Mouse (Mus musculus) spleen, adult 12 weeks (tissue): ENCODE data around the gene Gm10271.

ENCODE experiments used
- DNase-seq: peaks from one replicate; pipeline ENCODE4 v3.0.0; 2022; ENCODE audit warnings: low spot score

Gene Gm10271

DNA sequence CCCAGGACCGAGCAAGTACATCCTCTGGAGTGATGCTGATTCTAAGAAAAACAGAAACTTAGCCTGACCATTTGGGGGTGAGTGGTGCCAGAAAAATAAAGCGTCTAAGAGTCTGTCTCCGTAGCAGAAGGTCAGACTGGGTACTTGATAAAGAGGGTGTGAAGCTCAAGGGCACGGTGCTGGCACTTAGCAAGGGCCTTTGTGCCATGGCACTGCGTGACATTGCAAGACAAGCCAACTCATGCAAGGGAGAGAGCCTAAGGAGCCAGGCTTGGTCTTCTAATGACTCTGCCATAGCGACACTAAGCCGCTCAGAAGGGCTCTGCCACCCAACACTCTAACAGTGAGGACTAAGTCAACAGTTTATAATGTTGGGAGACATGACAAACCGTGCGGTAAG lies 6.4 kb upstream of the Gm10271 start:
- DNase-seq, result no peak

- no peak for DNase-seq
Measured at GRCm38 (mm10) chr10:116977858-116978257, 5.4 kb upstream of the Gm10271 start.

GRCm38 (mm10) chr10:116977455-116977854 lies 5.0 kb upstream of the Gm10271 start:
- no peak for DNase-seq

DNA sequence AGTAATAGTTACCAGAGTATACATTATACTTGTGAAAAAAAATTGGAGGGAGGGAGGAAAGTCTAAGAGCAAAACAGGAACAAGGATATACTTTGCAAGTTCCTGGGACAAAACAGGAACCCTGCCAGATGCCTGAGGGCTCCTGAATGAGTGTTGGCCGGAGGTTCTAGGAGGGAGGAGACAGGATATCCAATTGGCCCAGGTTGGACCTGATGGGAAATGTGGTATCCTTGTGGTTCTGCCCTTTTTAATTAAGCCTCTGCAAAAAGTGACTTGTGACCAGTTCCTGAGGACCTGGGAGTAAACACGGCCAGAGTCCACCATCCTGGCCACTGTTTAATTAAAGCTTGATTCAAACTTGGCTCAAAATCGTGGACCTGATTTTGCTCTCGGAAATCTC lies 3.7 kb downstream of the Gm10271 start:
- no peak for DNase-seq

DNA sequence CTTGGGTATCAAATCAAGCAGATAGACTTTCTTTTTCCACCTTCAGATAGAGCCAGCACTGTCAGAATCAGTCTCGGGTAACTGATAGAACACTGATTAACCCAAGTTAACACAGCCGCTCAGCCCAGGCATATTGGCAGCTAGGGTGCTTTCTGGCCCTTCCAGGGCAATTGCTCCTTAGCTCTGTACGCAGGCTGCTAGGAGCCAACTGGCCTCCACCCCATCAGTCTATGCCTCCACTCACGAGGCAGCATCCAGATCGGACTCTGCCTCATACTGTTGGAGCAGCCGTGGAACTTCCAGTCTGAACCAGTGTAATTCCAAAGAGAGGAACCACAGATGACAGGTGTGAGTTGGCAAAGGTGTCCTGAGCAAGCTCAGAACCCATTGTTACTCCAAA lies 6.3 kb downstream of the Gm10271 start:
- DNase-seq, result no peak

- no peak for DNase-seq
Measured at GRCm38 (mm10) chr10:116965297-116965696, 7.1 kb downstream of the Gm10271 start.

GRCm38 (mm10) chr10:116964571-116964970 lies 7.8 kb downstream of the Gm10271 start:
- DNase-seq, result no peak

- DNase-seq, result no peak
Measured at GRCm38 (mm10) chr10:116964084-116964483, 8.3 kb downstream of the Gm10271 start.

DNA sequence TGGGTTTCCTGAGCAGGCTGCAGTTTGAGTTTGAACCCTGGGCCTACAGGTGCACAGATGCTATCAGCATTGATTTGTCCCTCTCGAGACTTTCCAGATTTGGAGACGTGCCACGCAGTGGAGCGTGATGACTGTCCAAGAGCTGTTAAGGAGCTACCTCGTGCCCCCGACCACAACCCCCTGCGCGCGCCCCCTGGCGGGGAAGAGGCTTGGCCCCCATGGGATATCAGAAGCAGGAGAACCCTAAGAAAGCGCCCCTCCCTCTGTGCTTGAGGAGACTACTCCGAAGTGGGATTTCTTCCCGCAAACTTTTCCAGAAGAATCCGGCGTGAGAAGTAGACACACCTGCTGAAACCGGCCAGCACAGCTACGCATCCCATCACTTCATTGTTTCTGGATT lies 9.6 kb downstream of the Gm10271 start:
- no peak for DNase-seq

GRCm38 (mm10) chr10:116962152-116962551 lies 10.3 kb downstream of the Gm10271 start:
- DNase-seq, result no peak

DNA sequence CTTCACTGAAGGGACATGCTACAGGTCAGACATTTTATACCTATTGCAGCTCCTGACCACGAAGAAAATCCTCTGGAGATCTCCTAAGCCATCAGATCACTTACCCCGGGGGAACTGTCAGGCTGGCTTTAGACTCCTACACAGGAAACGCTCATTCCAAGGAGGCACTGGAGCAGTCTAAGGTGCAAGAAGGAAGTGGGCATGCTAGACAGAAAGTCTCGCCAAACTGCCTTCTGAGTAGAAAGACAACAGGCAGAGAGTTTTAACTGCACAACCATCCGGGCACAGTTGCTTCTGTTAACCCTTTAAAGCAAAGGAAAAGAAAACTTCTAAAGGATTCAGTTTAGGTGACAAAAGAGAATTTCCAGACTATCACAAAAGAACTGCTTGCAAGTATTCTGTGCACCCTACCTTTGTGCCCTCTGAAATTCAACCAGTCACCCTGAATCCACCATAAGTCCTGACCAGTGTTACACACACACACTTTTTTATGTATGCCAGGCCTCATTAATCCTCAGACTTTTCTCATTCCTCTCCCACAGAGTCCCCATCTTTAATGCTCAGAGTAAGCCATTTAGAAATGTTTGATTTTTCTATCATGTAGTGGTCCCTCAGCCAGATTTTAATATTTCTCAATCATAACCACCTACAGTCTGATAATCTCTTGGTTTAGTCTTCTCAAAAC lies 14.4 kb downstream of the Gm10271 start:
- no peak for DNase-seq

GRCm38 (mm10) chr10:116956483-116957158 lies 15.8 kb downstream of the Gm10271 start:
- no peak for DNase-seq

- no peak for DNase-seq
Measured at GRCm38 (mm10) chr10:116955191-116955590, 17.2 kb downstream of the Gm10271 start.

DNA sequence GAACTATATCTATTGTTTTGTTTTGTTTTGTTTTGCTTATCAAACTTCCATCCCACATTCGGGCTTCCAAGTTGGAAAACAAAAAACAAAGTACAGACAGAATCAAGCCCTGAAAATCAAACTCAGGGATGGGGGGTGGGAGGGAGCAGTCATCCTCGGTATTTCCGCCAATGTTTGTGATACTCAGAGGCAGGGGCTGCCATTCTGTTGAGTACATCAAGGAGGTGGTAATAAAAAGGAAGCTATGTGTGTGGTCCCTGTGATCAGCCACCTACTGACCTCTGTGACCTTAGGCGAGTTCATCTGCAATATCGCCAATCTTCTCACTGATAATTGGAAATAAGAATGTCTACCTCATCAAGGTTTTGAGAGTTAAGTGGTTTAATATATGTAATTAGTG lies 21.5 kb downstream of the Gm10271 start:
- no peak for DNase-seq

DNA sequence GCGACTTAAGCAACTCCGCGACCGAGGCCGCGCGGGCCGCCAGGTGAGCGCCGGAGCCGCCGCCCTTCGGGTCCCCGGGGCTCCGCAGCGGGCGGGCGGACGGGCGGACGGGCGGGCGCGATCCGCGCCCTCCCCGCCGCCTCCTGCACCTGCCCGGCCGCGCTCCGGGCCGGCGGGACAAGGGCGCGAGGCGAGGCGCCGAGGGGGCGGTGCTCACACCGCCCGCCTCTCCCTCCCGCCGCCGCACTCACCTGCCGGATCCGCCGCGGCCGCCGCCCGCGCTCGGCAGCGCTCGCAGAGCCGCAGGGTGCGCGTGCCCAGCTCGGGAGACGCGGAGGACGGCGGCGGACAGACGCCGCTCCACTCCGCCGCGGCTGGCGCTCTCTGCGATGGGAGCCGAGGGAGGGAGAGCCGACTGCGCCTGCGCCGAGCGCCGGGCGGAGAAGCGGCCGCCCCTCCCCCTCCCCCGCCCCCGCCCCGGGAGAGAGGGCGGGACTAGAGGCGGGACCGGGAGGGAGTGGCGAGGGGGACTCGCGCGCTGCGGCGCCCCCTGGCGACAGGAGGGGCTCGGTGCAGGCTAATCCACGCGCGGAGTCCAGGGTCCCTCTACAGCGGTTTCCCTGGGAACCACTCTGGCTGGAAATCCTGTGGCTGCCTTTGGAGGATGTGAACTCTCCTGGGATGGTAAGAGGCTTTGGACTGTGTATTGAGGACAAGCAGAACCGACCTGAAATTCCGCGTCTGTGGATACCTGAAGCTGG lies 22.2 kb downstream of the Gm10271 start, which contains the start of gene Rab3ip:
Rab3ip (minus strand) TSS at position 761 of the 761 bp plus-strand sequence.
- DNase-seq, result peak; percentile 90

GRCm38 (mm10) chr10:116949111-116950008 lies 23.0 kb downstream of the Gm10271 start:
- no peak for DNase-seq

DNA sequence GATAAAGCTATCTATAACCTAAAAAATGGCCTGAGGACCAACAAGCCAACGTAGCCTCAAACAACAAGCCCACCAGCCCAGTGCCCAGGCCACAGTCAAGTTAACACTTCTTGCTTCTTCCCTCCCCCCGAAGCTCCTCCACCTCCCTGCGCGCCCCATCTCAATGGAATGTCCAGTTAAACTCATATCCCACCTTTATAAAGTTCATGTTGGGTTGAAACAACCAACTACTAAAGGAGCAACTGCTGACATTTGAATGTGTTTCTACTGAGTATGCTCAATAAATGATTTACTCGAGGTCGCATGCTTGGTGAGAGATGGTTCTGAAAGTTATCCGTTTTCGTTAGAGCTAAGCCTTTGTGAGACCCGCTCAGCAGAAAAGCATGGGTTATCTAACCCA lies 24.0 kb downstream of the Gm10271 start:
- no peak for DNase-seq

DNA sequence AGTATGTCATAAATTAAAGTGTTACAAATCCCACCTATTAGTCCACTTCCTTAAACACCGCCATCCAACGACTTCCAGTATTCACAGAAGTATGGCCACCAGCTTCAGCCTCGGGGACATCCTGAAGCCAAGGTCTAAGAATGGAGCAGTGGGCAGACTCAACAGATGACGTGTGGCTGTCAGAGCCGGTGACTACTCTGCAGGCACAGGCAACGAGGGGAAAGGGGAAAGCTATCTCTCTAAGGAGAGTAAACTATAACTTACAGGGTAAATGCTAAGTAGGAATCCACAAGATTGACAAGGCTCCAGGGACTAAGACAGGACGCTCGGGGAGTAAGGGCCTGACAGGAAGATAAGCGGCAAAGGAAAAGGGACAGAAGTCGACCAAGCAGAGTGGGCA lies 27.5 kb downstream of the Gm10271 start:
- DNase-seq, result no peak

GRCm38 (mm10) chr10:116944144-116944543 lies 28.3 kb downstream of the Gm10271 start:
- no peak for DNase-seq

DNA sequence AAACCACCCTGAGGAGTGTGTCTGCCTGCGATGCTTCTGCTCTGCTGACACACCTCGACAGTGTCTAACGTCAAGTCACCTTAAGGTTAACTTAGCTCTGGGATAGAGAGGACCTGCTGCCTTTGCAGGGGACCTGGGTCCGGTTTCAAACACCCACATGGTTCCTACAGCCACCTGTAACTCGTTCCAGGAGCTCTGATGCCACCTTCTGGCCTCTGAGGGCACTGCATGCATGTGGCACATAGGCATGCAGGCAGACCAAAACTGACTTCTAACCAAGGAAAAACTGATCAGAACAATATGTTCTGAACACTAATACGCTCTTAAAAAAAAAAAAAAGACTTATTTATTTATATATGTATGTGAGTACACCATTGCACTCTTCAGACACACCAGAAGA lies 29.4 kb downstream of the Gm10271 start:
- peak; percentile 31 for DNase-seq

DNA sequence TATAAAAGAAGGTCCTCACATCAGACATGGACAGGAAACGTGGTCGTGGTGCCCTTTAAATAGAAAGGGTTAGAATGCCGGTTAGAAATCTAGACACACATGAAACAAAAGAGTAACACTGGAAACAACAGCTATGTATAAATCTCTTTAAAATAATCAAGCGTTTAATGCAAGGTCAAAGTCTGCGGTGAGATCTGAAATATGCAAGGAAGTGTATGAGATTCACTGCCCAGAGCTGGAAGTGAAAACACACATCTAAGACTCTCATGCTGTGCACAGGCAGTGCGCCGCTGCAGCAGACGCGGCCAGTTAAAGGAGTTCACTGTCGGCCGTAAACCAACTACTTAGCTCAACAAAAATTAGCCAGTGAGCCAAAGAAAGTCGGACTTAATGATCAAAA lies 37.4 kb downstream of the Gm10271 start:
- DNase-seq, result no peak

DNA sequence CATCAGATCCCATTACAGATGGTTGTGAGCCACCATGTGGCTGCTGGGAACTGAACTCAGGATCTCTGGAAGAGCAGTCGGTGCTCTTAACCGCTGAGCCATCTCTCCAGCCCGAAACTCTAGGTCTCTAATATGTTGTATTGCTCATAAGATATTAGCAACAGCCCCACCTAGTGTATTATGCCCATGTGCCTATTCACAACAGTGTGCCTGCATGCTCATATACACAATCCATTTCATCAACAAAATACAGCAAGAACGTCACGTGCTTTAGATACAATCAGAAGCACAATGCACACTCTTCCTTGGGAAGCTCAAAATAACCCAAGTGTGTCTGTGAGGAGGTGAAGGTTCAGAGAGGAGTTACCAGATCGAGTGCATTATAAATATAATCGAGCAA lies 38.6 kb downstream of the Gm10271 start:
- DNase-seq, result no peak
